ENCODE assay signal across 7 mouse cellular contexts in the genomic region with DNA sequence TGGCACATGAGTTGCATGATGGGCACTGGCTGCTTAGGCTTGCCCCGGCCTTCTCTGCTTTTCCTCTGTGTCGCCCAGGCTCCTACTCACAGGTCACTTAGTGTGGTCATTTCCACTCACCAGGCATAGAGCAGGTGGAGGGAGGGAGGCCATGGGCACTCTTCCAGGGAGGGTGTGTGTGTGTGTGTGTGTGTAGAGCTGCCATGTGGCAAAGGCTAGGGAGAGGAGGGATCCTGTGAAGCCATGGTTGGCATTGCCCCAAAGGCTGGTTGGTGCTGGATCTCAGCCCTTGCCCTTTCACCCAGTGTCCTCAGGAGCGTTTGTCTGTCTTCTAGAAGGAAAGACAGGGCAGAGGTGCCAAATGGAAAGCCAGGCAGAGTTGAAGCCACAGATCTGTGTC. TPM values are rescaled to one million over a fixed set of nuclear protein-coding genes. Genes with fewer than 3 reads are reported as not detected.
DNase-seq lines count a peak whose midpoint lies in the region; ATAC-seq and TF ChIP-seq lines count a peak whose summit lies in the region.

No protein-coding gene starts in this region.

- no peak for TF ChIP-seq EP300 in stomach, postnatal 0 days (optimal IDR thresholded peaks at IDR 0.05)

- no peaks in the 10 kb centered on the region for H3K27me3 ChIP-seq in testis, adult 2 months (ENCODE audit: control insufficient read depth, insufficient read depth, low read length)
- no peaks in the 10 kb centered on the region for H3K27me3 ChIP-seq in kidney, embryonic 16.5 days (ENCODE audit: insufficient read depth, low read length)
- H3K27me3 ChIP-seq in stomach, postnatal 0 days (ENCODE audit: control insufficient read depth, insufficient read depth, low read length) = no peaks in the 10 kb centered on the region

- H3K4me2 ChIP-seq in kidney, embryonic 16.5 days (replicated peaks; ENCODE audit: low read depth, low read length) = no peak overlapping the region
- H3K4me2 ChIP-seq in stomach, postnatal 0 days (replicated peaks; ENCODE audit: low read depth) = no peak overlapping the region

- peak overlapping the region; percentile 21; the same call in 1 of the 2 replicates for H3K27ac ChIP-seq in testis, adult 2 months (ENCODE audit: control insufficient read depth, insufficient read depth, low read depth, low read length)
- H3K27ac ChIP-seq in kidney, embryonic 16.5 days (ENCODE audit: low read length) = 0 out of 2 replicates have a peak overlapping the region, but pooled peaks have one; percentile 11
- no peak overlapping the region for H3K27ac ChIP-seq in stomach, postnatal 0 days (replicated peaks)

- no peak overlapping the region for H3K9ac ChIP-seq in kidney, embryonic 16.5 days (replicated peaks; ENCODE audit: low read length)
- no peak overlapping the region for H3K9ac ChIP-seq in stomach, postnatal 0 days (ENCODE audit: low read length)

- peaks cover 3% of the 10 kb centered on the region for H3K36me3 ChIP-seq in testis, adult 2 months (ENCODE audit: control insufficient read depth, insufficient read depth, low read length)
- H3K36me3 ChIP-seq in kidney, embryonic 16.5 days (ENCODE audit: insufficient read depth, low read length) = no peaks in the 10 kb centered on the region
- no peaks in the 10 kb centered on the region for H3K36me3 ChIP-seq in stomach, postnatal 0 days (ENCODE audit: control insufficient read depth, insufficient read depth, low read length)

- TF ChIP-seq CTCF in testis, adult 2 months (IDR thresholded peaks at IDR 0.05; ENCODE audit: control insufficient read depth, insufficient read depth, insufficient replicate concordance, low read depth, low read length) = no peak
- TF ChIP-seq CTCF in stomach, postnatal 0 days (IDR thresholded peaks at IDR 0.05; ENCODE audit: low read depth) = no peak

- H3K9me3 ChIP-seq in kidney, embryonic 16.5 days (ENCODE audit: low read length) = no peaks in the 10 kb centered on the region
- no peaks in the 10 kb centered on the region for H3K9me3 ChIP-seq in stomach, postnatal 0 days (ENCODE audit: control insufficient read depth, low read length)

- H3K4me3 ChIP-seq in testis, adult 2 months (ENCODE audit: control insufficient read depth, low read depth, low read length) = no peak overlapping the region
- no peak overlapping the region for H3K4me3 ChIP-seq in kidney, embryonic 16.5 days (ENCODE audit: low read length)
- no peak overlapping the region for H3K4me3 ChIP-seq in stomach, postnatal 0 days (ENCODE audit: low read depth, low read length)

- no peak for ATAC-seq in kidney, embryonic 16.5 days (ENCODE audit: low FRiP score, low TSS enrichment)
- ATAC-seq in stomach, postnatal 0 days (ENCODE audit: low FRiP score, low TSS enrichment) = no peak

- no peak for TF ChIP-seq POLR2A in testis, adult 2 months (IDR thresholded peaks at IDR 0.05; ENCODE audit: control insufficient read depth, low read depth, low read length)

- no peak for DNase-seq in testis, postnatal 10 days (ENCODE audit: low spot score)
- peak; percentile 83 to 85 for DNase-seq in cerebellum, postnatal 36 days
- peak; percentile 28 for DNase-seq in stomach, postnatal 0 days (ENCODE audit: low spot score)
- DNase-seq in embryo, embryonic 10.5 days (ENCODE audit: low spot score) = no peak
- no peak for DNase-seq in layer of hippocampus, adult 18-20 months (ENCODE audit: low spot score in 2 of 2)

- peaks cover 7% of the 10 kb centered on the region; the same call in 1 of the 2 replicates for H3K4me1 ChIP-seq in testis, adult 2 months (ENCODE audit: control insufficient read depth, insufficient read depth, low read length)
- peaks cover 36% of the 10 kb centered on the region for H3K4me1 ChIP-seq in kidney, embryonic 16.5 days (ENCODE audit: insufficient read depth, low read length)
- peaks cover 9% of the 10 kb centered on the region for H3K4me1 ChIP-seq in stomach, postnatal 0 days (replicated peaks; ENCODE audit: control insufficient read depth, insufficient read depth)

- WGBS in kidney, embryonic 16.5 days = 83% methylated on average over 3 of the region's 3 CpGs
- WGBS in stomach, postnatal 0 days = 79% methylated on average over 3 of the region's 3 CpGs

RNA-seq across cellular contexts. Expression of a gene that starts 7.8 kb away (rescaled TPM):
- 38.5 and 47.2 TPM in 2 replicates for polyA plus RNA-seq in testis, adult 2 months (2012; rRNA removed)
- polyA plus RNA-seq in kidney, embryonic 16.5 days (2015; fragmentation: Nextera tagmentation; extraction: Ambion mirVana) = 40.2 and 48.0 TPM in 2 replicates
- 117 and 127 TPM in 2 replicates for polyA plus RNA-seq in stomach, postnatal 0 days (2015; fragmentation: Nextera tagmentation; extraction: Ambion mirVana)
- total RNA-seq in layer of hippocampus, adult 18-20 months (2021) = 100 to 1,000 TPM; 170 to 184 TPM

Comparison
In these comparisons a context has a peak if more than half of its experiments do, and no peak if none do; other contexts are left out.
1. DNase-seq: peak in cerebellum, postnatal 36 days (2 of 2) and stomach, postnatal 0 days (single experiment); none in testis, postnatal 10 days (single experiment), embryo, embryonic 10.5 days (single experiment) and layer of hippocampus, adult 18-20 months (0 of 2).